Mouse (Mus musculus) thymus, postnatal 25 days (tissue): ENCODE measurements around the gene Fbxo36.

Source experiments
- DNase-seq: peaks from one replicate; pipeline ENCODE4 v3.0.0; 2022

Gene Fbxo36

DNA sequence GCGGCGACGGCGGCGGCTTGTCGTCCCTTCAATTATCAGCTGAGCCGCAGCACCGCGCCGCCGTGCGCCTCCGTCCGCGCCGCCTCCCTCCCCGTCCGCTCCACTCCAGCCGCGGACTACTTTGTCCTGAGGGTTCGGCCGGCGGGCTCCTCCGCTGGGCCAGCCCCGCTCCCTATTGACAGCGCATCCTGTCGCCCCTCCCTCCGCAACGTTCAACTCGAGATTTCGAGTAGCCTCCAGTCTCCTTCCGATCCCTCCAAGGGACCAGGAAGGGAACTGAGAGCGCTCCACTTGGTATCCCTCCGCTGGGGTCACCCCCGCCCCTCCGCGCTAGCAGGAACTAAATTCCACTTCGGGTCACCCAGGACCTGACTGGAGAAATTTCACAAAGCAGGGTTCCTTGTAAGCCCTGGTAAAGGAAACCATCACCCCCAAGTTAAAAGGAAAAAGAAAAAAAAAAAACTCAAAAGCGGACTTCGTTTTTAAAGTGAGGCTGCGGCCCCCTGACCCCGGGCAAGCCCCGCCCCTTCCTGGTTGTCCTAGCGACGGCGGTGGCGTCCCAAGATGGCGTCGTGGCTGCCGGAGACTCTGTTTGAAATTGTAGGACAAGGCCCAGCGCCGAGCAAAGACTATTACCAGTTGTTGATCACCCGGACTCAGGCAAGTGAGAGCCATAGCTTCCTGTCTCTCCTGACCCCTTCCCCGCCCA, at the start of gene Fbxo36:
Gene Fbxo36 (plus strand): TSS at position 533 of the 709 bp plus-strand sequence.
- DNase-seq, result peak; percentile 92

DNA sequence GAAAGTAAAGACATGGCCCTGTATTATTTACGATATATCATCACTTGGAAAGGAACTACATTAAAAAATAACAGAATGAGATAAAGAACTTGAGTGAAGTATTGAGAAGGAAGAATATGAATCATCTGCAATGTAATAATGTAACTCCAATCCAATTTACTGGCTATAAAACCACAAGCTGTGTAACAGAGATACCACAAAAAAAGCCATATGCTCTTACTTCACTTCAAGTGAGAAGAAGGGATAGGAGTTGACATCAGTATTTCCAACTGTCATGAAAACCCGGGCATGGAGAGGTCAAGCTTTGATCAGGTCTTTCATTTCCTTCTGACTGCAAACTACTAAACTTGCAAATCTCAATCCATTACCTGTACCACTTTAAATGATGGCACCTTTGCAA, 48.2 kb upstream of the Fbxo36 start:
- DNase-seq, result no peak

DNA sequence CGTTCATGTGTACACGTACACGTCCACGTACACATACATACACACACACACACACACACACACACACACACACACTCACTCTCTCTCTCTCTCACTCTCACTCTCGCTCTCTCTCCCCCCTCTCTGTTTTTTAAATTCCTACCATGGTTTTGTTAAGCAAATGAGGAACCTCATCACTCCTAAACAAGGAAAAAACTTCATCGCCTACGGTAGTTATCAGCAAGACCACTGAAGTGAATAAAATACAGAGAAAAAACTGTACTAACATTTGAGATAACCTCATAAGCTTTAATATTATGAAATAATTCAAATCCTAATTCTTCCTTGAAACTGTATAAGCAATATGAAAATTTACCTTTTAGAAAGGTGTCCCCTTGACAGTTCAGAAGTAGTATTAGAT, 44.3 kb upstream of the Fbxo36 start:
- DNase-seq, result no peak

DNA sequence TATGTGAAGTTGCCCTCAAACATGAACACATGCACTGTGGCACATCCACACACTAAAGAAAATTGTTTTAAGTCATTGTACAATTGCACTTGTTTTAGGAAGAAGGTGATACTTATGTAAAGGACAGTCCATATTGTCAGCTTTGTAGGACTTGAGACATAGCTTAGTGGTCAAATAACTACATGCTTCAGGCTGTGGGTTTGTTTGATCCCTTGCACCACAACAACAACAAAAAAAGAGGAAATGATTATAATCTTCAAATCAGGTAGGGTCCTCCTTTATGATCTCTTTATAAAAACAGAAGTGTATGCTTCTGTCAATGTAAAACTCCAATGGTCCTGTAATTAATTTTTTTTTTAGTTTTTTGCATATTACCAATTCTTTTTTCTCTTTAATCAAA, 40.5 kb upstream of the Fbxo36 start:
- no peak for DNase-seq

DNA sequence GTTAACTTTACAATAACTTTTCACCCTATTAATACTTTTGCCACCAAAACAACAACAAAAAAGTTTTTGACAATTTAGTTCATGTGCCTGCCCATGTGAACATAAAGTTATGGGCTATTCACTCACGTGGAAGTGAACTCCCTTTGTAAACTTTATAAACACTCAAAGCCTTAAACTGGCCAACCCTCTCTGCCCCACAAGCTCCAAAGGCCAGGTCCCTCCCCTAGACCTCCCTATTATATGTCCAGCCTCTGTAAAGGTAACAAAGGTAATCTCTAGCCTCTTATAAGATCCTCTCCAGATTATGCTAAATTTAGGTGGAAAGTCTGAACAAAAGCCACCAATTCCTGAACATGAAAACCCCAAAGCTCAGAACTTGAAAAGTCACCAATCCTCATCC, 35.9 kb upstream of the Fbxo36 start:
- no peak for DNase-seq

GRCm38 (mm10) chr1:84817596-84817995, 22.0 kb upstream of the Fbxo36 start:
- DNase-seq, result no peak

- no peak for DNase-seq
Measured at GRCm38 (mm10) chr1:84825091-84825490, 14.6 kb upstream of the Fbxo36 start.

DNA sequence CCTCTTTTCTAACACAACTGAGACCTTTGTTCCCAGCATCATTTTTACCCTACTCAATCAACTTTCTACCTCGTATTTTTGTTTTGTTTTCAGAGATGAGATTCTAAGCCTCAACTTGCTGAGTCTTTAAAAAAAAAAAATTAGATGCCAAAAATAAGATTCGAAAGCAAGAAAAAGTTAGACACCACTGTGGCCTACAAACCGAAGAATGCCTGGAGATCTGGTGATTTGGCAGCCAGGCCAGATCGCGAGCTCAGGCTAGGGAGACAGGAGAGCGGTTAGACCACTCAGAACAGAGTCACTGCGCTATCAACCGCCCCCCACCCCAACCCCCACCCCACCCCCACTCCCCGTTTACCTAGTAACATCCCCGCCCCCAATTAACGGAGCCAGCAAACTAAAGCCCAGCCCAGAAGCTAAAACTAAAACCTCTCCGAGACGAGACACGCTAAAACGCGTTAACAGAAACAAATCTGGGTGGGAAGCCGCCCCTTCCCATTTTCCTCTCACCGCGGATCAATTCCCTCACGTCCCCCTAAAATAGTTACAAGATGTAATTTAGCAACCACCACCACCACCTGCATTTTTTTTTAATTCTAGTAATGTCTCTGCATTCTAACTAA, 2.0 kb upstream of the Fbxo36 start:
- DNase-seq, result no peak

- no peak for DNase-seq
Measured at GRCm38 (mm10) chr1:84838156-84838555, 1.5 kb upstream of the Fbxo36 start.

- DNase-seq, result peak; percentile 88
Measured at GRCm38 (mm10) chr1:84838621-84839151, 955 bp upstream of the Fbxo36 start.

GRCm38 (mm10) chr1:84840018-84840664, 500 bp downstream of the Fbxo36 start, which contains the start of gene Trip12:
Gene Trip12 (minus strand): TSS chr1:84840516.
- DNase-seq, result no peak

DNA sequence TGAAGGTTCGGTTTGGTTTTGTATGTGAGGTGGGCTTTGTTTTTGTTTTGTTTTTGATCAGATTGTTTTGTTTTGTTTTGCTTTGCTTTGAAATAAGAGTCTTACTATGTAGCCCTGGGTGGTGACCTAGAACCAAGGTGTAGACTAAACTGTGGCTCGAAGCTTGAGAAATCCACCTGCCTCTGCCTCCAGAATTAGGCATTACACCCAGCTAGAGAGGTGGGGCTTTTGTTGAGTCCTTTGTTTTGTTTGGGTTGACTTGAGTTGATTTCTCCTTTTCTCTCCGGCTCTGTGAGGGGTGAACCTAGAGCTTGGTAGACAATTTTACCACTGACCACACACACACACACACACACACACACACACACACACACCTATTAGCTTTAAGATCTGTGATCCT, 1.4 kb downstream of the Fbxo36 start:
- no peak for DNase-seq

DNA sequence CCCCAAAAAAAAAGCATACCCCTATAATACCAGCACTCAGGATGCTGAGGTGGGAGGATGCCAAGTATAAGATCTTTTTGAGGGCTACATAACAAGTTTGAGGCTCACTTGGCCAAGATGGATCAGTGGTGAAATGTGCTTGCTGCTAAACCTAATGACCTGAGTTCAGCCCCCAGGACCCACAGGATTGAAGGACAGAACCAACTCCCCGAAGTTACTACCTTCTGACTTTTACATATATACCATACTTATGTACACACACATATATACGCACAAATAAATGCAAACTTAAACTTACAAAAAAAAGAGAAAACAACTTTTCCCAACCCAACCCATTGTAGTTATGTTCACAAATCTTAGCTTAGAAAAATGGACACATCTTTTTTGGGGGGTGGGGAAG, 3.7 kb downstream of the Fbxo36 start:
- DNase-seq, result no peak

DNA sequence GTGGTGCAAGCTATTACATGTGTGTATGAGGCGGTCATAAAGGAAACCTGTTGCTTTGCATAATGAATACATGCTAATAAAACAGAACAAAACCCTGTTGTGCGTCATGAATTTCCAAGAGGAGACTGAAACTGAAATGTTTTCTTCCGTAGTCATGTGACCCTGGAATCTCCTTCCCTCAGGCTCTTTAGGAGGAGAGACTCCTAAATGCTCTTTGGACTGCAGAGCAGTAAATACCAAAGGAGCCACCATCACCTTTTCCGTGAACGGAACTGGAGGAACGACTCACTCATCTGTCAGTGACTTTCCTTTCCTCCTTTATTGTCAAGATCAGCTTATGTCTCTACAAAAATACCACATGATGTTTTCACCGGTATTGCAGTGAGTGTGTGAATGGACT, 8.1 kb downstream of the Fbxo36 start:
- DNase-seq, result no peak

- no peak for DNase-seq
Measured at GRCm38 (mm10) chr1:84848335-84848734, 8.7 kb downstream of the Fbxo36 start.

DNA sequence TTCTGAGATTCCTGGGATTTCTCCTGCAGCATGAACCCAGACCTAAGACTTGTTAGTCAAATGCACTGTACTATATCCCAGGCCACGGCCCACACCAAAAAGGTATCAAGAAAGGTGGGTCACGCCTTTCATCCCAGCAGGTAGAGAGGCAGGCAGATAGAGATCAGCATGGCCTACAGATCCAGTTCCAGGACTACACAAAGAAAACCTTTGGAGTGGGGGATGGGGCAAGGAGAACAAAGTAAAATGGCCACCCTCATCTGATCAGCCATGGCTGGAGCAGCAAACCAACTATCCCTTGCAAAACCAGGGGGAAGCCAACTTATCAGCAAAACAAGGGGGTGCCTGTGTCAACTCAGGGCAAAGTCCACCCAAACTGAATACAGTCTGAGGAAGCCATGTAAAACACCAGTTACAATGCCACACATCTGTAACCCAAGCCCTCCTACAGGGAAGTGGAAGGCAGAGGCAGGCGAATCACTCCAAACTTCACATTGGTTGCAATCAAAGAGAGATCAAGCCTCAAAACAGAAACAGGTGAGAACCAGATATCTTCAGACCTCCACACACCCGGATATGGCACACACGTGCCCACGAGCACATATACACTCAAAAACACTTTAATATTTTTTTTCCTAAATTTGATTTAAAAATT, 9.3 kb downstream of the Fbxo36 start:
- no peak for DNase-seq

DNA sequence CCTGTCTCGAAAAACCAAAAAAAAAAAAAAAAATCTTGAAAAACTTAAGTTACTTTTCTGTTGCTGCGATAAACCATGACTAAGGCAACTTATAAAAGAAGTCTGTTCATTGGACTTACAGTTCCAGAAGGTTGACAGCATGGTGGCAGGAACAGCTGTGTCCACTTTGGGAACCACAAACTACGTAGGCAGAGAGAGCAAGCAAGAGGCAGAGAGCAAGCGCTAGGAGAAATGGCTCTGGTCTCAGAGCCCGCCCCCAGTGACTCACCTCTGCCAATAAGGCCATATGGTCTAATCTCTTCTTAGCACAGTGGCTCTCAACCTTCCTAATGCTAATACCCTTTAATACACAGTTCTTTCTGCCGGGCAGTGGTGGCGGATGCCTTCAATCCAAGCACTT, 10.2 kb downstream of the Fbxo36 start:
- no peak for DNase-seq

- no peak for DNase-seq
Measured at GRCm38 (mm10) chr1:84850471-84850870, 10.8 kb downstream of the Fbxo36 start.

DNA sequence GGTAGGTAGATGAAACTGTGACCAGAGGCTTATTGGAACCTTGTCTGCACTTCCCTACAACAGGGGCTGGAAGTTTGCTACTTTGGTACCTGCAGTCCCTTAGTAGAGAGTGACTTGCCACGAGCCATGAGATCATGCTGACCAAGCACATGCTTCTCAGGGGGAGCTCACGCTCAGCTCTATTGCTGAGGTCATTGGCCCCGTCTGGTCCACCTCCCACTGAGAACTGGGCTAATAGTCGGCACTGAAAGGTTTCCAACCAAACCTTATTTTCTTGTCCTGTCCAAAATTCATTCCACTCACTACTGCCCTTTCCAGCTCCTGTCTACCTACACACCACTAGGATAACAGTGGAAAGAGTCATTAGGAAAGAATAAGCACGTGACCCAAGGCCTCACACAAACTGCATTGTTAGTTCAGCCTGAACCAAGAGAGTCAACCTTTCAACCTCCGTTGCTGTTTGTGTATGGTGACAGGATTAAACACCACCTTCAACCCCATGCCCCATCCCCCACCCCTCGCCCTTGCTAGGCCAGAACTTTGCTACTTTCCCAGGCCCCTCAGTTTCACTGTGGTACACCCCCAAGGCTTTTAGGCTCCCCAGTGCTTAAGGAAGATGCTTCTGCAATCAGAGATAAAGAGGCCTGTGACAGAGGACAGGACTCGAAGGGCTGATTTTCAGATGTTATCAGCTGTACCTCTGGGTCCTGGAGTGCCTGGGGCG, 12.0 kb downstream of the Fbxo36 start:
- DNase-seq, result no peak

DNA sequence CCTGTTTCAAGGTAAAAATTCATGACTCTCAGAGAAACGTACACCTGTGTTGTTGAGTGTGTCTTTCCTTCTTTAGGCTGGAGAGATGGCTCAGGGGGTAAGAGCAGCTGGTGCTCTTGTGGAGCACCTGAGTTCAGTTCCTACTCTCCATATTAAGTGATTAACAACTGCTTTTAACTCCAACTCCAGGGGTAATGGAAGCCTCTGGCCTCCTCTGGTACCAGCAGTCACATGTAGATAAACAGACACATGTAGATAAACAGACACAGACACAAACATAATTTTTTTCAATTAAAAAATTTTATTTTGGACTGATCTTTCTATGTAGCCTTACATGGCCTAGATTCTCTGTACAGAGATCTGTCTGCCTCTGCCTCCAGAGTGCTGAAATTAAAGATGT, 14.1 kb downstream of the Fbxo36 start:
- no peak for DNase-seq

- no peak for DNase-seq
Measured at GRCm38 (mm10) chr1:84854966-84855365, 15.3 kb downstream of the Fbxo36 start.

- DNase-seq, result no peak
Measured at GRCm38 (mm10) chr1:84855756-84856155, 16.1 kb downstream of the Fbxo36 start.

GRCm38 (mm10) chr1:84859597-84859996, 20.0 kb downstream of the Fbxo36 start:
- no peak for DNase-seq
